Mouse (Mus musculus): ENCODE results near the gene Tmbim6.
"Not testable (repeated sequence)": the region's sequence is repeated elsewhere in the genome, so short reads cannot be mapped to it uniquely, and the experiment has no call there.

Tmbim6 gene

GRCm38 (mm10) chr15:99417692-99418271 lies 25.1 kb downstream of the Tmbim6 start:
- no peak for DNase-seq (ENCODE audit: low read depth, low spot score)

GRCm38 (mm10) chr15:99420101-99420500 lies 27.4 kb downstream of the Tmbim6 start:
- DNase-seq (ENCODE audit: low read depth, low spot score): no peak

GRCm38 (mm10) chr15:99420521-99421014 lies 27.9 kb downstream of the Tmbim6 start:
- peak; percentile 84 for DNase-seq (ENCODE audit: low read depth, low spot score)

GRCm38 (mm10) chr15:99421152-99421551 lies 28.5 kb downstream of the Tmbim6 start:
- DNase-seq (ENCODE audit: low read depth, low spot score): no peak

GRCm38 (mm10) chr15:99421676-99422075 lies 29.0 kb downstream of the Tmbim6 start:
- no peak for DNase-seq (ENCODE audit: low read depth, low spot score)

GRCm38 (mm10) chr15:99422551-99422950 lies 29.9 kb downstream of the Tmbim6 start:
- DNase-seq (ENCODE audit: low read depth, low spot score): no peak

GRCm38 (mm10) chr15:99423131-99423530 lies 30.4 kb downstream of the Tmbim6 start:
- no peak for DNase-seq (ENCODE audit: low read depth, low spot score)

- no peak for DNase-seq (ENCODE audit: low read depth, low spot score)
Observed at GRCm38 (mm10) chr15:99423884-99424283, 31.2 kb downstream of the Tmbim6 start.

GRCm38 (mm10) chr15:99430394-99430793 lies 37.7 kb downstream of the Tmbim6 start:
- no peak for DNase-seq (ENCODE audit: low read depth, low spot score)

- DNase-seq (ENCODE audit: low read depth, low spot score): no peak
Observed at GRCm38 (mm10) chr15:99431063-99431462, 38.4 kb downstream of the Tmbim6 start.

- no peak for DNase-seq (ENCODE audit: low read depth, low spot score)
Observed at GRCm38 (mm10) chr15:99431504-99431903, 38.8 kb downstream of the Tmbim6 start.

- no peak for DNase-seq (ENCODE audit: low read depth, low spot score)
Observed at GRCm38 (mm10) chr15:99431967-99432366, 39.3 kb downstream of the Tmbim6 start.

GRCm38 (mm10) chr15:99433081-99433718 lies 40.5 kb downstream of the Tmbim6 start:
- no peak for DNase-seq (ENCODE audit: low read depth, low spot score)

GRCm38 (mm10) chr15:99433913-99434312 lies 41.2 kb downstream of the Tmbim6 start:
- DNase-seq (ENCODE audit: low read depth, low spot score): no peak

- no peak for DNase-seq (ENCODE audit: low read depth, low spot score)
Observed at GRCm38 (mm10) chr15:99438966-99439698, 46.5 kb downstream of the Tmbim6 start.

GRCm38 (mm10) chr15:99440112-99440815 lies 47.6 kb downstream of the Tmbim6 start:
- DNase-seq (ENCODE audit: low read depth, low spot score): peak; percentile 63

GRCm38 (mm10) chr15:99440816-99441457 lies 48.3 kb downstream of the Tmbim6 start:
- DNase-seq (ENCODE audit: low read depth, low spot score): no peak

- no peak for DNase-seq (ENCODE audit: low read depth, low spot score)
Observed at GRCm38 (mm10) chr15:99442358-99442757, 49.7 kb downstream of the Tmbim6 start.

- DNase-seq (ENCODE audit: low read depth, low spot score): no peak
Observed at GRCm38 (mm10) chr15:99445567-99445966, 52.9 kb downstream of the Tmbim6 start.

- not testable (repeated sequence) for DNase-seq (ENCODE audit: low read depth, low spot score)
Observed at GRCm38 (mm10) chr15:99446136-99446535, 53.5 kb downstream of the Tmbim6 start.

GRCm38 (mm10) chr15:99449131-99449750 lies 56.6 kb downstream of the Tmbim6 start:
- no peak for DNase-seq (ENCODE audit: low read depth, low spot score)

All from mesoderm, embryonic 11.5 days (tissue).